Mouse (Mus musculus): Measurements from ENCODE around the gene Hsd3b1. TPM values are rescaled to one million over a fixed set of nuclear protein-coding genes. Genes with fewer than 3 reads are reported as not detected.

Hsd3b1 gene
- total RNA-seq (2012; rRNA removed) (0.10 TPM in 1 of 2 replicates, not detected in the other), polyA plus RNA-seq (2012; ENCODE audit: insufficient read depth in 1 of 2, insufficient read length in 2 of 2, low read depth in 1 of 2, low replicate concordance in 2 of 2, missing spikeins in 1 of 2) (under 1 TPM in 1 of 2 experiments, not detected in 1; 0.04 TPM)

DNA sequence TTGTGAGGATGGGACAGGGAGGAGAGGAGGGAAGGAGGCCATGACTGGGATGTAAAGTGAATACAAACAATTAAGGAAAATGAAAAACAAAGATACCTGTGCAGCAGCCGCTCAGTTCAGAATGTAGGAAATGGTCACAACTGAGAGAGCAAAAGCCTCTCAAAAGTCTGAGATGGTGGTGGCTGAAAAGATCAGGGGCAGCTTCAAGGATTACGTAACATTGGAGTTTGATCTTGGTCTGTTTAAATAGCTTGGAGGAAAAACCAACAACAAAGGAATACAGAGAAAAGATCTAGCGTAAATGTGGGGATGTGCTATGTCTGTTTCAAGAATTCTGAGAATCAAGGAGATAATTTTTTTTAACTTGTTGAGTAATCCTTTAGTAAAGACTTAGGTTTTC lies at the start of gene Hsd3b1:
Gene Hsd3b1, minus strand, starts transcription at position 219 of the 400 bp plus-strand sequence.
- no peak for DNase-seq (ENCODE audit: low read depth, low spot score)
- H3K36me3 ChIP-seq (ENCODE audit: control insufficient read depth in 1 of 2, insufficient read depth in 2 of 2, low read length in 2 of 2), result peaks cover 0 to 11% of the 10 kb centered on the region in 2 experiments; a peak in 2 of 4 replicates
- H3K79me2 ChIP-seq (ENCODE audit: control insufficient read depth, insufficient read depth, low read length, poor library complexity), result no peaks in the 10 kb centered on the region
- no peak within 1 kb of the TSS for H3K9ac ChIP-seq (ENCODE audit: control insufficient read depth, low read depth, low read length, poor library complexity, severe bottlenecking)
- no peak within 1 kb of the TSS for H3K27ac ChIP-seq (ENCODE audit: control insufficient read depth, low read depth, low read length)
- H3K4me1 ChIP-seq (ENCODE audit: control insufficient read depth in 1 of 2, insufficient read depth in 2 of 2, low read length in 2 of 2), result peaks cover 0 to 21% of the 10 kb centered on the region in 2 experiments
- no peak within 1 kb of the TSS for H3K4me3 ChIP-seq (ENCODE audit: control insufficient read depth in 1 of 2, insufficient read depth in 1 of 2, low read depth in 2 of 2, low read length in 2 of 2)
- H3K9me3 ChIP-seq (replicated peaks; ENCODE audit: insufficient read depth, low read length), result no peaks in the 10 kb centered on the region
- H3K27me3 ChIP-seq (ENCODE audit: control insufficient read depth in 1 of 2, insufficient read depth in 2 of 2, low read length in 2 of 2), result no peaks in the 10 kb centered on the region
- TF ChIP-seq MYB (IDR thresholded peaks at IDR 0.05; ENCODE audit: low read depth, low read length) (no peak), POLR2AphosphoS2 (IDR thresholded peaks at IDR 0.05; ENCODE audit: low read length) (no peak), HCFC1 (IDR thresholded peaks at IDR 0.05; ENCODE audit: low read depth, low read length) (no peak), NRF1 (IDR thresholded peaks at IDR 0.05; ENCODE audit: insufficient read depth, low read depth, low read length, poor library complexity, severe bottlenecking) (no peak), EP300 (IDR thresholded peaks at IDR 0.05; ENCODE audit: low read depth in 1 of 2, low read length in 2 of 2) (no peak), GATA1 (IDR thresholded peaks at IDR 0.05; ENCODE audit: low read depth, low read length) (no peak), TCF12 (IDR thresholded peaks at IDR 0.05; ENCODE audit: low read depth, low read length) (no peak), MYC (IDR thresholded peaks at IDR 0.05; ENCODE audit: low read depth, low read length) (no peak)

GRCm38 (mm10) chr3:98897606-98898005 lies 38.0 kb upstream of the Hsd3b1 start:
- Histone ChIP-seq H3K9me3 (replicated peaks; ENCODE audit: insufficient read depth, low read length) (no peaks in the 10 kb centered on the region), H3K4me3 (ENCODE audit: control insufficient read depth in 1 of 2, insufficient read depth in 1 of 2, low read depth in 2 of 2, low read length in 2 of 2) (no peak overlapping the region), H3K27ac (ENCODE audit: control insufficient read depth, low read depth, low read length) (no peak overlapping the region), H3K9ac (ENCODE audit: control insufficient read depth, low read depth, low read length, poor library complexity, severe bottlenecking) (no peak overlapping the region), H3K4me1 (ENCODE audit: control insufficient read depth in 1 of 2, insufficient read depth in 2 of 2, low read length in 2 of 2) (no peaks in the 10 kb centered on the region), H3K27me3 (ENCODE audit: control insufficient read depth in 1 of 2, insufficient read depth in 2 of 2, low read length in 2 of 2) (no peaks in the 10 kb centered on the region), H3K36me3 (ENCODE audit: control insufficient read depth in 1 of 2, insufficient read depth in 2 of 2, low read length in 2 of 2) (no peaks in the 10 kb centered on the region), H3K79me2 (ENCODE audit: control insufficient read depth, insufficient read depth, low read length, poor library complexity) (no peaks in the 10 kb centered on the region)
- no peak for DNase-seq (ENCODE audit: low read depth, low spot score)
- TF ChIP-seq ZMIZ1 (IDR thresholded peaks at IDR 0.05; ENCODE audit: low read depth, low read length) (no peak), SMC3 (IDR thresholded peaks at IDR 0.05; ENCODE audit: low read depth, low read length) (no peak), ZNF384 (IDR thresholded peaks at IDR 0.05; ENCODE audit: low read depth, low read length) (no peak), TCF12 (IDR thresholded peaks at IDR 0.05; ENCODE audit: low read depth, low read length) (no peak), MYB (IDR thresholded peaks at IDR 0.05; ENCODE audit: low read depth, low read length) (no peak), MAX (IDR thresholded peaks at IDR 0.05; ENCODE audit: low read length) (no peak), HCFC1 (IDR thresholded peaks at IDR 0.05; ENCODE audit: low read depth, low read length) (no peak), MYC (IDR thresholded peaks at IDR 0.05; ENCODE audit: low read depth, low read length) (no peak), POLR2A (IDR thresholded peaks at IDR 0.05; ENCODE audit: control insufficient read depth in 1 of 2, insufficient read depth in 1 of 2, low read depth in 1 of 2, low read length in 2 of 2, poor library complexity in 1 of 2) (no peak), USF2 (IDR thresholded peaks at IDR 0.05; ENCODE audit: borderline replicate concordance in 1 of 2, insufficient read depth in 1 of 2, low read depth in 1 of 2, low read length in 2 of 2) (no peak), MAFK (IDR thresholded peaks at IDR 0.05; ENCODE audit: borderline replicate concordance, low read depth, low read length) (no peak), NELFE (IDR thresholded peaks at IDR 0.05; ENCODE audit: low read depth, low read length) (no peak), SIN3A (IDR thresholded peaks at IDR 0.05; ENCODE audit: low read length) (no peak)
